Mouse (Mus musculus): ENCODE data around the gene Aggf1. TPM values are rescaled to one million over a fixed set of nuclear protein-coding genes. Genes with fewer than 3 reads are reported as not detected.

Aggf1 gene
- total RNA-seq, 2 experiments from 2014 or later = 28.1 to 41.3 TPM

DNA sequence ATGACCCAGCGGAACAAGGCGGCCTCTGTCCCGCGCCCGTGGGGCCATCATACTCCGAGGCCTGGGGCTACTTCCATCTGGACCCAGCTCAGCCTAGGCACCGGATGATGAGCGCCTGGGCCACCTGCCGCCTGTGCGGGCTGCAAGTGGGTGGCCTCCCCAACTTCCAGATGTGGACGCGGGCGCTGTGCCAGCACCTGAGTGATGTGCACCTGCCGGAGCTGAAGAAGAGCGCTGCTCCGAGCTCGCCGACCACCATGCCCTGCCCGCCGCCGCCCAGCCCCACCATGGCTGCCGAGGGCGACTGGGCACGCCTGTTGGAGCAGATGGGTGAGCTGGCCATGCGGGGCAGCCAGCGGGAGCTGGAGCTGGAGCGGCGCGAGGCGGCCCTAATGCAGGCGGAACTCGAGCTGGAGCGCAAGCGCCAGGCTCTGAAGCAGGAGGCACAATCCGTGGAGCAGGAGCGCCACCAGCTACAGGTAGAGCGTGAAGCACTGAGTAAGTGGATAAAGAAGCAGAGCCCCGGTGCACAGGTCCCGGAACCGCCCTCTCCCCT is 39.0 kb downstream of the Aggf1 start:
- no peak for ATAC-seq (replicated peaks; ENCODE audit: poor library complexity, severe bottlenecking)

DNA sequence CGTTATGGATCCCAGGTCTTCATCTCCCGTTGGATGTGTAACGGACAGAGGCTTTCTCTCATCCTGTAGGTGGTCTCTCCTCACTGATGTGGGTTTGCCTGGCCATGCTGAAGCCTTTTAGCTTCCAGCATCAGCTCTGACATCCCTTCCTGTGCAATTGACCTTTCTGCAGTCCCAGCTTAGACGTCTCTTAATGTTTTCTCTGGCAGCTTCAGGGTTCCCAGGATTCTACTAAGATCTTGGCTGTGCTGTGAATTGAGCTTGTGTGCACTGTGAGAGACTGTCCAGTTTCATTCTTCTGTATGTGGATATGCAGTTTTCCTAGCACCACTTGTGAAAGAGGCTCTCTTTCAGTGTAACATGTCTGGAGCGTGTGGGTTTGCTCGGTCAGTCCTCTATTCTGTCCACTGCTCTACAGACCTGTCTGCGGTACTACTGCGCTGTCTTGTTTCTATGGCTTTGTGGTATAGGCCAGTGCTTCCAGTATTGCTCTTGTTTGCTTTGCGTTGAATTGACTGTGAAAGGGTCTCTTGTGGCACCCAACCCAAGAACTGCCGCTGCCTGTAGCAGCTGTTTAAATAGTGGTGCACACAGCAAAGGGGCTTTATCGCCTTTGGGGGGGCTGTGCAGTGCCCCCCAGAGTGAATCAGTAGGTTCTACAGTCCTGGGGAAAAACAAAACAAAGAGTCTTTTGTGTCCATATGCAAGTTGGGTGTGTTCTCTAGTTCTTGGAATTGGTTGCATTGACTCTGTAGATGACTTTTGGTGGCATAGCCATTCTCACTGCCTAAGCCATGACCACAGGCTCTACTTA is 42.9 kb downstream of the Aggf1 start:
- ATAC-seq (replicated peaks; ENCODE audit: poor library complexity, severe bottlenecking) = no peak

DNA sequence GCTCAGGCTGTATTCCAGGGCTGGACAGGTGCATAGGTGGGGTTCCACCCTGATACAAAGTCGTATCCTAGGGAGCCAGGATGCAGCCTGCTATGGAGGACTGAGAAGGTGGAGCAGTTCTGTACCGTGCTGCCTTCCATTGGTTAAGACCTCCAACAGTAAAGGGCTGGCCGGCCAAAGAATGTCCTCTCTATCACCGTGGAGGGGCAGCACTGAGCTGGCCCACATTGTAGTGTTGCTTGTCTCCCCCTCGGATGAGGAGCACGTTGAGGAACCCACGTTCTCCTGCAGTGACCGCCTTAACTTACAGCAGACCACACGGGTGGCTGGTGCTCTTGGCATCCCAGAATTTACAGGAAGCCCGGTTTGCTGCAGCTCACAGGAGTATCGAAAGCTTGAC is 44.6 kb downstream of the Aggf1 start:
- no peak for ATAC-seq (replicated peaks; ENCODE audit: poor library complexity, severe bottlenecking)

DNA sequence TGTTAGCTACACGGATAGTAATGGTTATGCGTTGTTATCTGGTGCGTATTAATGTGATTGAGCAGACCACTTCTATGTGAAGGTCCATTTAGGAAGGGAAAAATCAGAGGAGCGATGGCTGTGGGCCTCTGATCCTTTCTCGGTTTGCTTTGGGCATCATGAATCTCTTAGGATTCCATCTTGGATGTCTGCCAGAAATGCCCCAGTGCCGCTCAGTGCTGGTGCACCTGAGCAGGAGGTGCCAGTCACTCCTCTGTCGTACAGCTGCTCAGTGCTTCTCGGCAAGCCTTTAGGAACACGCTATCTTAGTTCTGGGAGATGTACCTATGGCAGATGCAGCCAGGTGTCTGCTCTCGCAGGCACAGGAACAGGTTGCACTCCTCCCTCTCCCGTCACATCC is 46.4 kb downstream of the Aggf1 start:
- no peak for ATAC-seq (replicated peaks; ENCODE audit: poor library complexity, severe bottlenecking)

DNA sequence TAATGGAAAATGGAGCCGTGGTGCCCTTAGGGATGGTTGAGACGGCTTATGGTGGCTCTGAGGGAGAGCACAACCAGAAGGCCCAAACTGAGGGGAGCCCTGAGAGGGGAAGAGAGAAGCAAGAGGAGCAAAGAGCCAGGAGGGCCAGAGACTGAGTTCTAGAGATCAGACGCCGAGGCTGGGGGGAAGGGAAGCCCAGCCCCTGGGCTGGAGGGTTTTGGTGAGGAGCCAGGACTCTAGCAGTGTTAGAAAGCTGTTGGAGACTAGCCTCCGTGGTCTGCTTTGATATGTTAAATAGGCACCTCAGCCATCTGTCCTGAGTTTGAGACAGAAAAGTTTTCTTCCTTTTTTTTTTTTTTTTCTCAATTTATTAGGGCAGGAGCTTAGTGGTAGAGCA is 47.8 kb downstream of the Aggf1 start:
- ATAC-seq (replicated peaks; ENCODE audit: poor library complexity, severe bottlenecking) = no peak

DNA sequence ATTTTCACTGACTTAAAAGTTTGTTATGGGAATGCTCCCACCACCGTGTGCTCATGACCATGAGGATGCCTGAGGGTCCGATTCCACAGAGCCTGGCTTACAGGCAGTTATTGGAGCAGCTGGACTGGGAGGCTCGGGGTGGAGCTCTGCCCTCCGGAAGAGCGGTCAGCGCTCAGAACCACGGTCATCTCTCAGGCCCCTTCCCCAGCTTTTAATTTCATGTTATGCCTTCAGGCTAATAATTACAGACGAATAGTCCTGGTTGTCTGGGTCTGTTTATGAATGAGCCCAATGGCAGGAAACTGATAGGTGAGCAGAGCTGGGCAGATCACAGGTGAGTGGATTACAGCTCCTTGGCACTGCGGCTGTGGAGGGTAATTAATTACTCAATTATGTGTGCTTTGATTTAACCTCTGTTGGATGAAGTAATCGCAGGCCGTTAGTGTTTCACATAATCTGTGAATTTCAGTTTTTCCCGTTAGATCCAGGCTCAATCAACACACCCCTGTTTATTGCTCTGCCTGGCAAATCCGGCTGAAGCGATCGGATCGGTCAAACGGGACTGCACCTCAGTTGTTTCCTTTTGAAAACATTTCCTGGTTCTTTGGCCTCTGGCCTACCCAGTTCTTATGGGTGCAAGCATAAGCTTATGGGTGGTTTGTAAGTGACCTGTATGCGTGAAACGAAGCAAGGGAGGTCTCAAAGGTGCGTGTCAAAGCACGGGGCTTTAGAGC is 48.4 kb downstream of the Aggf1 start:
- ATAC-seq (replicated peaks; ENCODE audit: poor library complexity, severe bottlenecking) = no peak

DNA sequence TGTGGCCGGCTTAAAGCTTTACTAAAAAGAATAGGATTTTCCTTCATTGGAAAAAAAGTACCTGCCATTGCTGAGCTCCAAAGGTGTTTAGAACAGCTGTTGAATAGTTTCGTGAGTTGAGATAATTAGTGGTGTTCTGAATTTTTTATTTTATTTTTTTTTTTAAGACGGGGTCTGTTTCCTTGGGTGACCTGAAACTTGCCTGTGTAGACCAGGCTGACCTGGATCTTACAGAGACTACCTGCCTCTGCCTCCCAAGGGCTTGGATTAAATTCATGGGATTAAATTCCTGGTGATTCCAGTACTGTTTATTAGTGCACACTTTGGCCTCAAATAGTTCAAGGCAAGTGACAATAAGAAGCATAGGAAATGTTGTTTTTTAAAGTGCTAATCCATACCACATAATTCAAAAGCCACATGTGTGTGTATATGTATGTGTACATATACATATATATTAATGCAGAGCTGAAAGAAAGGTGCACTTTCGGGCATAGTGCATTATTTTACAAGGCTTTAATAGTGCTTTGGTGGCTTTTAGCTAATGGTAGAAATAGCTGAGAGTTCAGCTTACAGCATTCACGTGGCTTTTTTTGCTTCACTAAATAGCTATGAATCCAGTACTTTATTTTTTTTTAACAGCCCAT is 49.1 kb downstream of the Aggf1 start:
- no peak for ATAC-seq (replicated peaks; ENCODE audit: poor library complexity, severe bottlenecking)

DNA sequence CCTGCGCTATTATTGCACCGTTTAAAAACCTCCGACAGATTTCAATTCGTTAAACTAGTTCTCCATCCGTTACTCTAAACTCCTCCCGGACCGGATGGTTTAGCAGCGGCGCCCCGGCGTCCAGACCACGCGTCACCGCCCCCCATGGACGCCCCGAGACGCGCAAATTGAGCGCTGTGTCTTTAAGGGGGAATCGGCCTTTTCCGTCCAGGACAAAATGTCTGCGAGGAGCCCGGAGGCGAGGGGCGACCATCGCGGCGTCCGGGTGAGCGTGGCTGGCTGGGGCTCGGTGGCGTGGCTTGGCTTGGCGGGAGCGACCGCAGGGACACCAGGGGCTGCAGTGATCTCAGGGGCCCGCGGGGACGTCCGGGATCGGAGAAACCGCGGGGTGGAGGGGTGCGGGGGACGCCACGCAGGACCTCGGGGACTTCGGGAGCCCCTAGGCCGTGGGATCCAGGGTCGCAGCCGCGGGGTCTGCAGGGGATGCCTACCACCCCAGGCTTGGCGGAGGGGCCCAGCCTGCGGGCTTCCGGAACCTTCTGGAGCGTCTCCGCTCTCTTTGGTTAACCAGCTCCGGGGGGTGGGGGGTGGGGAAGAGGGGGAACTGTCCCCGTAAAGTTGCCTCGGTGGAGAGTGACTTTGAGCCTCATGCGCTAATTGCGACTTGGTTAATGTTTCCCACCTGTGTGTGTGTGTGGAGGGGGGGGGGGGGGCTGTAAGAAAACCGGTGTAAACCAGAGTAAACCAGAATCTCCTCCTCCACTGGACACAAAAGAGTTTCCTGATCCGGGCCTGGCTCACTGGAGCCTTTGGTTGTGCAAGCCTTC is 49.9 kb downstream of the Aggf1 start:
- peak; percentile 79 for ATAC-seq (replicated peaks; ENCODE audit: poor library complexity, severe bottlenecking)

DNA sequence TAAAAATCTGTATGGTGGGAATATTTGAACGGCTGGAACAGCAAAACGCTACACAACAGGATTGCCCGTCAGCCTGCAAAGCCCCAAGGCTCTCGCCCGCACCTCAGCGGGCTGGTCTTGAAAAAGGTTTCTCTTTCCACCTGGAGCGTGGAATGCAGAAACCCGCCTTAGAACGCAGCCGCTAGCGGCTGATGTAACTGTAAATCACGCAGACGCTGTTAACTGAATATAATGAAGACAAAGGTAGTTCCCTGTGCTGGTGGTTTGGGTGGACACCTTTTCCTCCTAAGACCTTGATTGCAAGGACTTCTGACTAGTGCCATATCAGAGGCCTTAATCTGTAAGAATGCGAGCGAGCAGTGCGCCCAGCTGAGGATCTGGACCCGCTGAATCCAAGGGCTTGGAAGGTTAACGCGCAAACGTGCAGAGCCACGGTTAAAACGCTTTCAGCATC is 50.5 kb downstream of the Aggf1 start:
- ATAC-seq (replicated peaks; ENCODE audit: poor library complexity, severe bottlenecking) = peak; percentile 9

DNA sequence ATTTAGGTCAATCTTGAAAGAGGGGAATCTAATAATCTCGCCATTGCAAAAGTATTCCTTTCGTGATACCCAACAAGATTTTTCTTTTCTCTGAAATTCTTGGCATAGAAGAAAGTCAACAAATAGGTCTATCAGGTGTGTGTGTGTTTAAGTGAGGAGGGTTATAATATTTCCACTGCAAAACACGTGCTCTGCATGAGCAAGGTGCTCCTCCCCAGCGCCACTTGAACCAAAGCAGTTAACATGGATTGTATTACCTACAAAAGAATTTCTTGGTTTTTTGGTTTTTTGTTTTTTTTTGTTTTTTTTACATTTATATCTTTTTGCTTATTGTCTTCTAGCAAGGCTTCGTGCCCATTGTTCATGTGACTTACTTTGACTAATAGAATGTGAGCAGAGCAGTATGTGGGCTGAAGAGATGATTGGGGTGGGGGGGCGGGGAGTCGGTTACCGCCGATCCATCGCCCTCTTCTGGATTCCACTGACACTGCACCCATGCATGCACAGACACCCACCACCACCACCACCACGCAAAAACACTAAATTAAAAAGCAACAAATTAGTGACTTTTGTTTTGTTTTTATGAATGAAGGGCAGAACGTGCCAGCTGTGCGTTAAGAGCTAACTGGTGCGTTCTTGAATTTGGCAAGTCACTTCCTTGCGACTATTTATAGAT is 51.1 kb downstream of the Aggf1 start:
- peak; percentile 44; the same call in 1 of the 2 replicates for ATAC-seq (replicated peaks; ENCODE audit: poor library complexity, severe bottlenecking)

DNA sequence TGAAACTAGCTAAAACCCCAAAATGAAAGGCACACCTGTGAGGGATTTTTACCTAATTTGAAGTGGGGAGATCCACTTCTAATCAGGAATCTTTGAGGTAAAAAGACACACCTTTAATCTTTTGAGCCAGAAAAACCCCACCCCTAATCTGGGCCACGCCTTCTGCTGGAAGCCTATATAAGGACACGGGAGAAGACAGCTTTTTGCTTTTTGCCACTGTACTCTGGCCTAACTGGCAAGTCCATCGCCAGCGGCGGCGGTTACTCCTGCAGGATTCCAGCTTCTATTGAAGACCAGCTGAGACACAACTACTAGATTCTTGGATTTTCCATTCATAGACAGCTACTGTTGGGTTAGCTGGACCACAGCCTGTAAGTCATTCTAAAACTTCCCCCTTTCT is 51.8 kb downstream of the Aggf1 start, which contains the start of gene Zbed3:
Zbed3 (plus strand) TSS at position 213 of the 400 bp plus-strand sequence.
- no peak for ATAC-seq (replicated peaks; ENCODE audit: poor library complexity, severe bottlenecking)

DNA sequence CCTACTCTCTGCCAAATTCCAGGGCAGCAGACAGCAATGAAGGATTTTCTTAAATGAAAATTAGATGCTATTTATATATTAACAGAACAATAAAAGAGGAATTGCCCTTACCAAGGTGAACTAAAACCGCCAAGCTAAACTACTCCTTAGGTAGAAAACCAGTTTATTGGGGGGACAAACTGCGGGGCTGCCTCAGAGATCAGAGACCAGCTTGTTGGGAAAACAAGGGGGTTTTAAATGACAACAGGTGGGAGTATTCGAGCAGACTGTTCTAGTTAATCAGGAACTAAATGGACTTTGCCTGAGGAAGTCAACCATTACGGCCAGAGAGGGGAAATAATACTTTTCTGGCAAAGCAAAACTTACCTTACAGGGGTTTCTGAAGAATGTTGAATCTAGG is 54.7 kb downstream of the Aggf1 start:
- ATAC-seq (replicated peaks; ENCODE audit: poor library complexity, severe bottlenecking) = no peak

DNA sequence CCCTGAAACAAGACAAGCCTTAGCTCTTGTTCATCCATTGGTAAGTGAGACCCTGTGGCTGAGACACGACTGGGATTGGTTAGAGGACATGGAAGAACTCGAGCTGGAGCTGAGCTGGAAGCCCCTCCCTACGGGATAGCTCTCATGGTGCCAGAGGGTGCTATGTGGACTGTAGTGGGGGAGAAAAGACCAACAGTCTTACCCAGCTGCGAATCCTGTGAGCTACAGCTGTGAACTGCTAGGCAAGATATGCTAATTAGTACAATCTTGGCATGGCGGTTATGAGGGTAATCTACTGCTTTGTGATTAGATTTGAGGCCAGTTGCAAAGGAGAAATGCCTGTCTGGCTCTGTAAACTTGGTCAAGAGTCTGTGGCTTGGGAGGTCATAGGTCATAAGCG is 56.0 kb downstream of the Aggf1 start:
- no peak for ATAC-seq (replicated peaks; ENCODE audit: poor library complexity, severe bottlenecking)

DNA sequence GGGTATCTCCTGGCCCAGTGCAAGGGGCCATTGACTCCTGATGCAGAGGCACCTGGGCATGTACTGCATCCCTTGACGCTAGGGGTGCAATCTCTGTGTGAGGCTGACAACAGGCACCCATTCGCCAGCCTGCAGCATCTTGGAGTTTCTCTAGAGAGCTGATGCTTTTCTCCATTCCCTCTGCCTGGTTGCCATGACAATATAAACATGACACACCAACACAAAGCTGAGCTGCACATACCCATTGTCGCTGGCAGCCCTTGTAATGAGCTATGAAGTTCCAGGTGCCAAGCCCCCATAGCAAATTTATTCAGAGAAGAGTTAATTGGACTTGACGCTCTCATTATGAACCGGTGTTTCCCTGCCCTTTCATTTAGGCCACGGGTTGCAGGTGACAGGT is 63.1 kb downstream of the Aggf1 start:
- ATAC-seq (replicated peaks; ENCODE audit: poor library complexity, severe bottlenecking) = no peak

DNA sequence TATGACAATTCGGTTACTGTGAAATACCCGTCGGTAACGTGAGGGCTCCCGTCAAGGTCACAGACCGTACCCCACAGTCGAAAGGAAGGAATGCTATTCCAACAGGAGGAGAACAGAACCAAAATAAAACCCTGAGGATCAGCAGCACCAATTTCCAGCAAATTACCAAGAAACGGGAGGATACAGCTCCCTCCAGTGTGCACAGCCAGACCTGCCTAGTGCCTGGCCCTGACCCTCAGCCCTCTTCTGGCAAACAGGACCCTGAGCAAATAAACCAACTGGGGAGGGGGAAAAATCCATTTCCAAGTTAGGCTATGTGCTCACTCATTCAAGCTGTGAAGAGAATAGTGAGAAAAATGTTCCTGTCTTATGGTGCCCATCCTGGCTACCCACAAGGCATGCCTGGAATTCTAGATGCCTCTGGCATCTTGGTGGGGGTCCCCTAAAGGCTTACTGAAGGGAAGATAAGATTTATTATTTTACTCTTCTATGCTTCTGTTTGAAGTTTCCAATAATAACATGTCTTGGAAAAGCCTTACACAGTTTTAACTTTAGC is 68.0 kb downstream of the Aggf1 start:
- no peak for ATAC-seq (replicated peaks; ENCODE audit: poor library complexity, severe bottlenecking)

DNA sequence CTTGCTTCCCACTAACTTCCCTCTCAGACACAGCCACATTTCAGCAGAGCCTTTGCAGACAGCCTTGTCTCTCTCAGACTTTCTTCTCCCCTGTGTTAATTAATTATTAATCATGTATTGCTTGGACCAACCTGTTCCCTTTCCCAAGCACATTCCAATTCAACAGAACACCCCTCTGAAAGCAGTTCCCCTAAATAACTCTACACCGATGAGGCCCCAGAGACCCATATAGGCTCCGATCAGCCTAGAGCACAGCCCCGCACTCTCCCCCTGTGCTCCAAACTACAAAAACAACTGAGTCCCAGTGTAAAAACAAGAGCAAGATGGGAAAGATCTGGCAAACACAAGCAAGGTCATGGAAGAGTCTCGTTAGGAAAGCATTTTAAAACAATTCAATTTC is 68.6 kb downstream of the Aggf1 start:
- no peak for ATAC-seq (replicated peaks; ENCODE audit: poor library complexity, severe bottlenecking)
